Mouse (Mus musculus) T-helper 17 cell (primary cell): Measurements from ENCODE around the gene Cers1.

ENCODE experiments used
- in situ Hi-C, 2 experiments: fragments of 300-600 bp; cut with MboI, MseI; formaldehyde crosslinking; loops; 1 replicate in 1 of 2; 2 replicates in 1 of 2; pipeline ENCODE4 v1.15.1; 2025; ENCODE audit warnings: high pct_unique_total_duplicates in 2 of 2

Gene Cers1

DNA sequence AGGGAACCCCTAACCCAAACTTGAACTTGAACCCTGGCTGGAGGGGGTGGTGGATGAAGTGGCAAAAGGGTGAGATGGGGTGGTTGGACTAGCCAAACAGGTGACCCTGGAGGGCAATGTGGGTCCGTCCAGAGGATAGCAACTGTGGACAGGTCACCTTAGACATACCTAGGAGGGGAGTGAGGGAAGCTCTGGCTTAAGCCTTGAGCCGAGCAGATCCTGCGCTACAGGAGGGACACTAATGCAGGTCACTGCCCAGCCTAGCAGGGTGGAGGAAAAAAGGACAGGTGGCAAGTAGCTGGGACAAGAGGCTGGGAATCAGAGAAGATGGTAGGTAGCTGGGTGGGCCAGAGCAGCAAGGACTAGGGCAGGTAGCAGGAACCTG is 36.4 kb downstream of the Cers1 start:
- in situ Hi-C loops = no loop called here

DNA sequence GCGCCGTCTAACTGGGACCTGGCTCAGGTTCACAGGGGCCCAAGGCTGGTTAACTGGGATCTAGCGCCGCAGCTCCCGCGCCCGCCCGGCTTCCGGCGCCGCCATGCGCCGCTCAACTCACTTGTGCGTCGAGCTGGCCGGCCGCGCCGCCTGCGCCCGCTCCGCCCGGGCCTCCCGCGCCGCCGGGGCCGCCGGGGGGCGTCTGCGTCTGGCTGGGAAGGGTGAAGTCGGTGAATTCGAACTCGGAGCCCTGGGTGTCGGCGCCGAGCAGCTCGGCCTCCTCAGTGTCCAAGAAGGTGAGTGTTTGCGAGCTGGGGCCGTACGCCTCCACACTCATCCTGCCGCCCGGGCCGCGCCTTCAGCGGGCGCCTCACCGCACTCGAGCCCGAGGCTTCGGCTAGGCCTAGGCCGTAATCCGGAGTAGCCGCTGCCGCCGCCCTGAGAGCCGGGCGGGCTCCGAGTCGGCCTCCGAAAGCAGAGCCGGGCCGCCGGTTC is 37.1 kb downstream of the Cers1 start:
- in situ Hi-C loops = no loop called here

DNA sequence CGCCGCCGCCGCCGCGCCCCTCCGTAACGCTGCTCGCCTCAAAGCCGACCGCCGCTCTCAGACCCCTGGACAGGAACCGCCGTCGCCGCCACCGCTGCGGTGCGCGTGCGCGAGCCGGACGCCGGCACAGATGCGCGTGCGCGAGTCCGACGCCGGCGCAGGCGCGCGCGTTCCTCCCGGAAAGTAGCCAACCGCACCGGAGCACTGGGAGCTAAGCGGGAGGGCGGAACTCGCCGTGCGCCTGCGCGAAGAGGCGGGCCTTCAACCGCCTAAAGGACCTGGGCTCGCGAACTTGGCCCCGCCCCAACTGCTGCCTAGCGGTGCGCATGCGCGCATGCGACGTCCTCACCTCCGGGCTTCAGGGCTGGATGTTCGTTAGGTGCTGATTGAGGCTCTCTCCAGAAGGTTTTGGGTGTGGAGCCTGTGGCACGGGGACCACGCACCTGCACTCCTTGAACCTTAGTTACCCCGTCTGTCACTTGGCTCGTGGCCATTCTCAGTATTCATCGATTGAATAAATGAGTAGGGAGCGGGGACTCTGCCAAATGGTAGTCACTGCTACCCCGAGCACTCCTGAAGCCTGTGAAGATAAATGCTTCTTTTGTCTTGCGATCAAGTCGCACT is 37.7 kb downstream of the Cers1 start, which contains the start of gene Upf1:
Gene Upf1 (minus strand): TSS at position 85 of the 624 bp plus-strand sequence.
- in situ Hi-C loops = no loop called here

DNA sequence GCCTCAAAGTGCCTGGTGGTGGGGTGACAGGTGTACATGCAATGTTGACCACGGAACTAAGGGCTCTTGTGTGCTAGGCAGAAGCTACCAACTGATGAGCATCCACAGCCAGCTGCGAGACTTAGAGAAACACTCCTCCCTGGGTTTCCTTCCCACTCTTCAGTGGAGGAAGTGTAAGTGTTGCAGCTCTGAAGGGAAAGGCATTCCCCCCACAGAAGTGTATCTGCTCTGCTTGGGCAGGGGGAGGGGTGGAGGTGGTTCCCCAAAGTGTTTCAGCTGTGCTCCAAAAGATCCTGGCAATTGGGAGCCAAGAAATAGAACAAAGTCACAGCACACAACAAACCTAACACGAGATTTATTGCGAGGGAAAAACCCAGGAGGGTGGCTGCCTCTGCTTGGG is 38.4 kb downstream of the Cers1 start:
- in situ Hi-C loops = no loop called here

DNA sequence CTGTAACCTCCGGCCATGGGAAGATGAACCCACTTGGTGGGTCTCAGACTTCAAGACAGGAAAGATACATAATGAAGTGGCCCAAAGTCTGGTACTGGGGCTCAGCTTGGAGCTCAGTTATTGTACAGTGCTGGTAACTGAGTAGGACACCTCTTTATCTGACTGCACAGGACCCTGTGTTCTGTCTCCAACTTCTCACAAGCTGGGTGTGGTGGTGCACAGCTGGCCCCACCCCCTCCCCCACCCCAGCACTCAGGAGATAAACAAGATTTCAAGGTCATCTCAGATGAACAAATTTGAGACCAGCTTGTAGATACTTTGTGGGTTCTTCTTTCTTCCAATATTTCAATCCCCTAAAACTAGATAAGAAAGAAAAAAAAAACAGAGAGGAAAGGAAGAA is 40.5 kb downstream of the Cers1 start:
- in situ Hi-C loops = no loop called here

DNA sequence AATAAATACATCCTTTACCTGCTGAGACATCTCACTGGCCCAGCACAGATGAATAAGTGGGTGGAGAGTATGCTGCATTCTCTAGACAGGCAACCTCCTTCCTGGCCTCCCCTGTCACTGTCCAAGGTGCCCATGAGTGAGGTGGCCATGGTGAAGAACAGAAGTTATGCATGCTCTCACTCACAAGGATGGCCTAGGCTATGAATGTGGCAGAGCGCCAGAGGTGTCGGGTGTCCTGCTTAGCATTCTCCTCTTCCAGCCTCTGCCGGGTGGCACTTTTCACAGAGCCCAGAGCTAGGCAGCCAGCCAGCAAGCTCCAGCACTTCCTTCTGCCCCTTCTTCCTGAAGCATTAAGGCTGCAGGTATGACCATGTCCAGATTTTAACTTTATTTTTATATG is 43.8 kb downstream of the Cers1 start:
- in situ Hi-C loops = no loop called here

DNA sequence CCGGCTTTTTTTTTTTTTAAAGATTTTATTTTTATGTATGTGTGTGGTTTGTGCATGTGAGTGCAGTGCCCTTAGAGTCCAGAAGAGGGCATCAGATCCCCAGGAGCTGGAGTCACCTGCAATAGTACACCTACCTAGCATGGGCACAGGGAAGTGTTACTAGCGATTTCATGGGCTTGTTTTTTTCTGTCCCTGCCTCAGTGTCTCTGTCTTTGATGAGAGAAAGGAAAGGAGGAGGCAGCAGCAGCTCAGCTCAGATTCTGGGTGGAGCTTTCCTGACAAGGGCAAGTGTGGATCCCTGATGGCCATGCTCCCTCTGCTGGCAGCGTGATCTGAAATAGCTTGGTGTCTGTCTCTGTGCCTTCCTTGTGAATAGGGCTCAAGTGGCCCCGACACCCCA is 45.2 kb downstream of the Cers1 start:
- in situ Hi-C loops = no loop called here

DNA sequence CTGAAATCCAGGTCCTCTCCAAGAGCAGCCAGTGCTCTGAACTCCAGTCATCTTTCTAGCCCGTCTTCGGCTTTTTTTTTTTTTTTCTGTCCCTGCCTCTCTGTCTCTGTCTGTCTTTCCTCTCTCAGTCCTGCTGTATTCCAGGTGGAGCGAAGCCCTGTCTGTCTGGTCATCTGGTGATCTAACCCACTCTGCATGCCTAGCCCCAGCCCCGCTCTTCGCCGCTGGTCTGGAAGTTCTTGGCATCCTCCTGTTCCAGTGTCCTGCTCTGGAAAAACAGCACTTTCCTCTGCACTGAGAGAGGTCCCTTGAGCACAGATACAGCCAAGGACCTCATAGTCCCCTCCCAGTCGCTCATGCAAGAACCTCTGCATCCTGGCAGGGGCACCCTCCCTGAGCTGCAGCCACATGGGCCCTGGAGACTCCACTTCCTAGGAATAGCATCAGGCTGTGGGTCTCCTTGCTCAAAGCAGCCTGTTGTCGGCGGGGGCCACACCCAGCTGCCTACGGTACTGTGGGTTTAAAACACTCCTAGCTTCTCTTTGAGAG is 46.0 kb downstream of the Cers1 start:
- in situ Hi-C loops = no loop called here

DNA sequence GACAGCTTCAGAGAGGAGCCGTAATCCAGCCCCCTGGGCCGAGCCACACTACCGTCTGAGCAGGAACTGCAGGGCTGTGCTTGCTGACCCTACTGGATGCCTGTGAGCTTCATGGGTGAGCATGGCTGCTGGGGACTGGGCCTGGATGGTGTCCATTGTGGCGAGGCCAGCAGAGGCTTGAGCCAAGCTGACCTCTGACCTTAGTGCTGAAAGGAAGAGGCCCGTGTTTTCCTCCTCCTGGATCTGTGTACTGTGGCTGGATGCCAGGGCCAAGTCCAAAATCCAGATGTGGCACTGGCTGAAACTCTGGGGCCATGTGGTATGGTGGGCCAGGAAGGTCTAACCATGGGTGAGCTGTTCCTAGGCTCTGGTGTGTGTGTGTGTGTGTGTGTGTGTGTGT is 48.5 kb downstream of the Cers1 start:
- in situ Hi-C loops = no loop called here

DNA sequence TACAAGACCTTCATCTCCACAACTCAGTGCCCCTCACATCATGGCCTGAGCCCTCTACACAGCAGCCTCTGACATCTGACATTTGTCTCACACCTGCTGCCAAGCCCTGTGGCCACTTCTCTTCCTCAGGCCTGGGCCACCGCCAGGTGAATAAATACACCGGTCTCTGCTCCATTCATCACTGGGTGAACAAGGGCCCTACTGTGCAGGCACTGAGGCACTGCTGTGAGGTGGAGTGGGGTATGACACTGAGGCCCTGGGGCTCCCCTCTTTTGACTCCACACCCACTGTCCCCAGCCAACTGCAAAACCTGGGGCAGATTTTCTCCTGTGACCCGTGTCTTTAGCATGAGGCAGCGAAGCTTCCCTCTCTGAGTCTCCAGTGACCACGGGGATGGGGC is 51.0 kb downstream of the Cers1 start:
- in situ Hi-C loops = no loop called here

DNA sequence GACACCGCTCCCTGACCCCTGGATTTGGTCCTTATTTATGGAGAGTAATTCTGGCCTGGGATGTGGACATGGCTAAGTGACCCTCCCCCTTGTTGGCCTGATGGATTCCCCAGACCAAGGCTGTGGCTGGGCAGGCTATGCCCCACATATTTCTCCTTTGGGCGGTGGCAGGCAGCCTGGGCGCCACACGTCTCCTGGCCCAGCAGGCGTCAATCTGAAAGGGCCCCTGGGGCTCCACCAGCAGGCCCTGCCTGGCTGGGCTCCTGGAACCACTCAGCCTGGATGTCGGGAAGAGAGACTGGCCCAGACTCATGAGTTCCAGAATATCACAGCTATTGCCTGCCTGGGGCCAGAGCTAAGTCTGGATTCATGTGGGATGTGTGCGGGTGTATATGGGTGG is 54.9 kb downstream of the Cers1 start:
- in situ Hi-C loops = loop anchor here in 1 of 2 experiments (5.0 kb wide), 1 partner anchor 1282 kb away; no protein-coding TSS in a partner anchor

DNA sequence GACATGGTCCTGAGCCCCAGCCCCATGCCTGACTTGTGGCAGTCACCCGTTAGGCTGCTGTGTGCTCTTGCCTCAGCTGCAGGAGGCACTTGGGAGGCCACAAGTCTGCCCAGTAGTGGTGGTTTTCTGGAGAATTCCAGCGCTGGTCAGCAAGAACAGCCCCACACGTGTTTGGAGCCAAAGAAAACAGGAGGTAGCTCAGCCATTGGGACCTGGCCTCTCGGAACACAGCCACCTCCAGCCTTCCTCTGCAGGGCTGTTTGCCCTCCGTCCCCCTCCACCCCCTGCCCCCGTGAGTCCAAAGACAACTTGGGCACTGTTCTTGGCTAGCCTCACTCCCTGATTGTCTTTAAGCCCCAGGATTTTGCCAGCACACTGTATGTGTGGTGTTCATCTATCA is 56.4 kb downstream of the Cers1 start:
- in situ Hi-C loops = loop anchor here in 1 of 2 experiments (5.0 kb wide), 1 partner anchor 1280 kb away; no protein-coding TSS in a partner anchor

DNA sequence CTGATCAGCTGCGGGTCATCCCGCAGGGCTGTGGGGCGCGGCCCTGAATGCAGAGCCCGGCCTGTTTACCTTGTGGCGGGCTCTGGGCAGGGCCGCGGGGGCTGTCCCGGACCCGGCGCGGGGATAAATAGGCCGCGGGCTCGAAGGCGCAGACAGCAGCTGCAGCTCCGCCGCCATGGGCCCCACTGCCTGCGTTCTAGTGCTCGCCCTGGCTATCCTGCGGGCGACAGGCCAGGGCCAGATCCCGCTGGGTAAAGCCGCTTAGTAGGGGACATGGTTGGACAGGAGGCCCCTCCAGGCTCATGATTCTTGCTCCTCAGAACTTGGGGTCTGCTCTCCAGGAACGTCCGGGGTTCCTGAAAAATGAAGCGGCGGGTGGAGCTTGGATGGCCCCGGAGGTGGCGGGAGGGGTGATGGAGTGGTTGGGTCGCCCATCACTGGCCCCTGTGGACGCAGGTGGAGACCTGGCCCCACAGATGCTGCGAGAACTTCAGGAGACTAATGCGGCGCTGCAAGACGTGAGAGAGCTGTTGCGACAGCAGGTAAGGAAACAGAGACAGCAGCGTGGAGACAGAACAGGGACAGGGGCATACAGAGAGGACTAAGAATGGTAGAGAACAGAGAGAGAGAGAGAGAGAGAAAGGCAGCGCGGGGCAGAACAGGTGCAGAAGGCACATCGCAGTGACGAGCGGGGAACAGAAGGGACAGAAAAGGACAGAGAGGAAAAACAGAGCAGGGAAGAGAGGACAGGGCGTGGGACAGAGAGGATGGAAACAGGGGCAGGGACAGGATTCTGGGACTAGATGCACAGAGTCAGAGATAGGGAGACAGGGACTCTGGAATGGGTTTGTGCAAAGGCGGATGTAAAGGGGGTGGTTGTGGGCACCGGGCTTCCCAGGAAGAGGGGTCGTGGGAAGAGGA is 58.1 kb downstream of the Cers1 start, which contains the start of gene Comp:
Gene Comp (plus strand): TSS at position 162 of the 921 bp plus-strand sequence.
- in situ Hi-C loops = loop anchor here in 1 of 2 experiments (5.0 kb wide), 1 partner anchor 1279 kb away; no protein-coding TSS in a partner anchor

DNA sequence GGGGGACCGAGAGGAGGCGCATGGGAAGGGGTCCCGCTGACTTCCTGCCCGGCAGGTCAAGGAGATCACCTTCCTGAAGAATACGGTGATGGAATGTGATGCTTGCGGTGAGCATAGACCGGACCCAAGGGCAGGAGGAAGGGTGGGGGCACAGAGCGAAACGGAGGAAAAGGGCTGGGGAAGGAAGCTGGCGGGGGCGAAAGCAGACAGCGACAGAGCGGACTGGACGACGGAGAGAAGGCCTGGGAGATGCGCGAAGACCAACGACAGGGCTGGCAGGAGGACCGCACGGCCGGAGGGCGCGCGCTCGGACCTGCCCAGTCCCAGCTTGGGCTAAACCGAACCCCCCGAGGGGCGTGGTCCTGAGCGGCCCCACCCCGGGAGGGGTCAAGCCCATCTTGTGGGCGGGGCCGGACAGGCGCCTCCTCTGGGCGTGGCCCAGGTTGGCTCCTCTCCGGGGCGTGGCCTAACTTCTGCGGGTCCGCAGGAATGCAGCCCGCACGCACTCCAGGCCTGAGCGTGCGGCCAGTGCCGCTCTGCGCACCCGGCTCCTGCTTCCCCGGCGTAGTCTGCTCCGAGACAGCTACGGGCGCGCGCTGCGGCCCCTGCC is 58.8 kb downstream of the Cers1 start:
- in situ Hi-C loops = loop anchor here in 1 of 2 experiments (5.0 kb wide), 1 partner anchor 1278 kb away; no protein-coding TSS in a partner anchor

DNA sequence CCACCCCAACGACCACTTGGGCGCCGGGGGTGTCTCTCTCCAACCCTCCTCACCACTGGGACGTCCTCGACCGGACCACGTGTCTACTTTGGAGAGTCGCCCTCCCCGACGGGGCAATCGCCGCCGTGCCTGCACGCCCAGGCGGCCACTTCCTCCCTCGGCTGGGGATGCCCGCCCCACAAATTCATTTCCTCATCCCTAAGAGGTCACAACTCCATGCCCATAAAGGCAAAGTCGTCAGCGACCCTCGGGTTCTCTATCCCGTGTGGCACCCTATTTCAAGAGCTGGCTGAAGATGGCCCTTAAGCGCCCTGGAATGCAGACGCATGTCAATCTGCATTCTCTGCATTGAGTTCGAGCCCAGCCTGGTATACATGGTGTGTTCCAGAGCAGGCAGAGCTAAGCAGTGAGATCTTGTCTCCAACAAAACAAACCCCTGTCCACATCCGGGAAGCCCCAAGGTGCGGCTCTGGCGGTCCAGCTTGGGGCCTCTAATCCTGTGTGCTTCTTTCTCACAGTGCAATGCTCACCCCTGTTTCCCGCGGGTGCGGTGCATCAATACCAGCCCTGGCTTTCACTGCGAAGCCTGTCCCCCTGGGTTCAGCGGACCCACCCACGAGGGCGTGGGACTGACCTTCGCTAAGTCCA is 59.8 kb downstream of the Cers1 start:
- in situ Hi-C loops = loop anchor here in 1 of 2 experiments (5.0 kb wide), 1 partner anchor 117 kb away; the partner anchor contains the start of gene Crlf1

DNA sequence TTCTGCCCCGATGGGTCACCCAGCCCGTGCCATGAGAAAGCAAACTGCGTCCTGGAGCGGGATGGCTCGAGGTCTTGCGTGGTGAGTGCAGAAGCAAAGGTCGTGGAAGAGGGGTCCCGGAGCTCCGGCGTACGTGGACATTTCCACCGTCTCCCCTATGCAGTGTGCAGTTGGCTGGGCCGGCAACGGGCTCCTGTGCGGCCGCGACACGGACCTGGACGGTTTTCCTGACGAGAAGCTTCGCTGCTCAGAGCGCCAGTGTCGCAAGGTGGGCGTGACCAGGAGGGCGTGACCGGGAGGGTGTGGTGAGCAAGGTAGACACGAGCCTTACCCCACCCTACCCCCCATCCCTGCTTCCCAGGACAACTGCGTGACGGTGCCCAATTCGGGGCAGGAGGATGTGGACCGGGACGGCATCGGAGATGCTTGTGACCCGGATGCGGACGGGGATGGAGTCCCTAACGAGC is 60.7 kb downstream of the Cers1 start:
- in situ Hi-C loops = loop anchor here in 1 of 2 experiments (5.0 kb wide), 1 partner anchor 116 kb away; the partner anchor contains the start of gene Crlf1

DNA sequence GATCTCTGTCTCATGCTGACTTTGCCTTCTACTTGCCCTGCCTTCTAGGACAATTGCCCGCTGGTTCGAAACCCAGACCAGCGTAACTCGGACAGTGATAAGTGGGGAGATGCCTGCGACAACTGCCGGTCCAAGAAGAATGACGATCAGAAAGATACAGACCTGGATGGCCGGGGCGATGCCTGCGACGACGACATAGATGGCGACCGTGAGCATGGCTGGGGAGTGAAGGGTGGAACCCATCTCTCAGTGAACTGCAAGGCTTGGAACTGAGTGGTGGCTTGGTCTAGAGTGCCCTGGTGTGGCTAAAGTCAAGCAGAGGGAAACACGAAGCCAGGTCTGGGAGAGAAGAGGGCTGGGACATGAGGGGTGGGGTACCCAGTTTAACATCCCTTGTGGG is 61.5 kb downstream of the Cers1 start:
- in situ Hi-C loops = loop anchor here in 1 of 2 experiments (5.0 kb wide), 1 partner anchor 115 kb away; the partner anchor contains the start of gene Crlf1

DNA sequence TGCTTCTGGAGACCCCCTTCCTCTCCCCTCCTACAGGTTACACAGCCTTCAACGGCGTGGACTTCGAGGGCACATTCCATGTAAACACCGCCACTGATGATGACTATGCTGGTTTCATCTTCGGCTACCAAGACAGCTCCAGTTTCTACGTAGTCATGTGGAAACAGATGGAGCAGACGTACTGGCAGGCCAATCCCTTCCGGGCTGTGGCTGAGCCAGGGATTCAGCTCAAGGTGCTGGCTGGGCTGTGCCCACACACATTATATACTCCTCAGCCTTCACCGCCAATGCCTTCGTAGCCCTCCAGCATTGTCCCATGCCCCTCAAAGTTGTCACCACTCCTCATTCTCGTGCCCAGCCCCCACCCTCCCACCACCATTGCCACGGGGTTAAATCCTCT is 64.5 kb downstream of the Cers1 start:
- in situ Hi-C loops = no loop called here
